Mouse (Mus musculus): ENCODE measurements around the gene Olfr155. TPM values are rescaled to one million over a fixed set of nuclear protein-coding genes. Genes with fewer than 3 reads are reported as not detected.

Gene Olfr155
- polyA plus RNA-seq, 1 experiment from 2014 or later = not detected

Other genes with a start within 250 kb of the Olfr155 start
- 10.8 and 12.6 TPM in 2 replicates for gene Npr2, start 219.6 kb upstream of the Olfr155 start, polyA plus RNA-seq (2015; fragmentation: Nextera tagmentation; extraction: Ambion mirVana)
- 9.3 and 10.3 TPM in 2 replicates for gene Spag8, start 198.0 kb upstream of the Olfr155 start, polyA plus RNA-seq (2015; fragmentation: Nextera tagmentation; extraction: Ambion mirVana)
- gene Hint2, start 195.1 kb upstream of the Olfr155 start, polyA plus RNA-seq (2015; fragmentation: Nextera tagmentation; extraction: Ambion mirVana) = 68.7 and 77.8 TPM in 2 replicates
- 12.0 and 13.9 TPM in 2 replicates for gene Tmem8b, start 182.6 kb upstream of the Olfr155 start, polyA plus RNA-seq (2015; fragmentation: Nextera tagmentation; extraction: Ambion mirVana)
- gene Fam221b, start 182.4 kb upstream of the Olfr155 start, polyA plus RNA-seq (2015; fragmentation: Nextera tagmentation; extraction: Ambion mirVana) = 1.5 and 2.0 TPM in 2 replicates
- 0.06 TPM in 1 of 2 replicates, not detected in the other for gene Olfr70, start 150.8 kb upstream of the Olfr155 start, polyA plus RNA-seq (2015; fragmentation: Nextera tagmentation; extraction: Ambion mirVana)
- gene Olfr71, start 141.3 kb upstream of the Olfr155 start, polyA plus RNA-seq (2015; fragmentation: Nextera tagmentation; extraction: Ambion mirVana) = 0.11 TPM in 1 of 2 replicates, not detected in the other
- 0.49 and 0.75 TPM in 2 replicates for gene Hrct1, start 124.4 kb upstream of the Olfr155 start, polyA plus RNA-seq (2015; fragmentation: Nextera tagmentation; extraction: Ambion mirVana)
- 0.04 TPM in 1 of 2 replicates, not detected in the other for gene Spaar, start 121.5 kb upstream of the Olfr155 start, polyA plus RNA-seq (2015; fragmentation: Nextera tagmentation; extraction: Ambion mirVana)
- gene Olfr159, start 80.6 kb upstream of the Olfr155 start, polyA plus RNA-seq (2015; fragmentation: Nextera tagmentation; extraction: Ambion mirVana) = not detected in 2 replicates
- not detected in 2 replicates for gene Olfr156, start 27.7 kb upstream of the Olfr155 start, polyA plus RNA-seq (2015; fragmentation: Nextera tagmentation; extraction: Ambion mirVana)
- not detected in 2 replicates for gene Olfr157, start 11.4 kb upstream of the Olfr155 start, polyA plus RNA-seq (2015; fragmentation: Nextera tagmentation; extraction: Ambion mirVana)
- gene Reck, start 24.0 kb downstream of the Olfr155 start, polyA plus RNA-seq (2015; fragmentation: Nextera tagmentation; extraction: Ambion mirVana) = 4.9 and 5.4 TPM in 2 replicates
- 32.5 and 39.4 TPM in 2 replicates for gene Glipr2, start 105.8 kb downstream of the Olfr155 start, polyA plus RNA-seq (2015; fragmentation: Nextera tagmentation; extraction: Ambion mirVana)
- gene Ccin, start 131.9 kb downstream of the Olfr155 start, polyA plus RNA-seq (2015; fragmentation: Nextera tagmentation; extraction: Ambion mirVana) = not detected in 2 replicates
- gene Clta, start 152.9 kb downstream of the Olfr155 start, polyA plus RNA-seq (2015; fragmentation: Nextera tagmentation; extraction: Ambion mirVana) = 332 and 364 TPM in 2 replicates
- 27.3 and 31.1 TPM in 2 replicates for gene Gne, start 232.6 kb downstream of the Olfr155 start, polyA plus RNA-seq (2015; fragmentation: Nextera tagmentation; extraction: Ambion mirVana)